In genomic region chr4:107921152-107921695, GRCm38 (mm10) we compare ENCODE assay signal across 8 mouse cellular contexts. TPM values are rescaled to one million over a fixed set of nuclear protein-coding genes. Genes with fewer than 3 reads are reported as not detected.
DNase-seq lines count a peak whose midpoint lies in the region; ATAC-seq lines count a peak whose summit lies in the region.

No protein-coding gene starts in this region.

- H3K4me3 ChIP-seq in heart, embryonic 16.5 days (ENCODE audit: low read length) = no peak overlapping the region
- H3K4me3 ChIP-seq in intestine, embryonic 16.5 days (ENCODE audit: low read length) = peak overlapping the region; percentile 88
- H3K4me3 ChIP-seq in liver, embryonic 16.5 days (ENCODE audit: low read depth, low read length) = peak overlapping the region; percentile 91
- no peak overlapping the region for H3K4me3 ChIP-seq in forebrain, embryonic 13.5 days

- no peaks in the 10 kb centered on the region for H3K36me3 ChIP-seq in heart, embryonic 16.5 days (ENCODE audit: control insufficient read depth, insufficient read depth)
- no peaks in the 10 kb centered on the region for H3K36me3 ChIP-seq in intestine, embryonic 16.5 days (ENCODE audit: control insufficient read depth, insufficient read depth, low read length)
- H3K36me3 ChIP-seq in liver, embryonic 16.5 days (ENCODE audit: control insufficient read depth, insufficient read depth) = no peaks in the 10 kb centered on the region
- 0 out of 2 replicates have a peak, but pooled peaks cover 5% of the 10 kb centered on the region for H3K36me3 ChIP-seq in forebrain, embryonic 13.5 days (ENCODE audit: poor library complexity, severe bottlenecking)

- ATAC-seq in heart, embryonic 16.5 days (replicated peaks; ENCODE audit: extremely low read depth, insufficient read depth, low FRiP score) = no peak
- peak; percentile 63 for ATAC-seq in intestine, embryonic 16.5 days
- ATAC-seq in liver, embryonic 16.5 days (ENCODE audit: low read depth) = peak; percentile 13; the same call in 1 of the 2 replicates
- ATAC-seq in forebrain, embryonic 13.5 days = no peak

- peaks cover 29% of the 10 kb centered on the region for H3K4me1 ChIP-seq in heart, embryonic 16.5 days (ENCODE audit: control insufficient read depth, insufficient read depth, low read length)
- peaks cover 22% of the 10 kb centered on the region for H3K4me1 ChIP-seq in intestine, embryonic 16.5 days (ENCODE audit: control insufficient read depth, insufficient read depth, low read length)
- peaks cover 30% of the 10 kb centered on the region for H3K4me1 ChIP-seq in liver, embryonic 16.5 days (ENCODE audit: control insufficient read depth, low read depth, low read length)
- peaks cover 16% of the 10 kb centered on the region for H3K4me1 ChIP-seq in forebrain, embryonic 13.5 days

- peak overlapping the region; percentile 56 for H3K27ac ChIP-seq in heart, embryonic 16.5 days (ENCODE audit: low read length)
- peak overlapping the region; percentile 93 for H3K27ac ChIP-seq in intestine, embryonic 16.5 days (ENCODE audit: low read length)
- H3K27ac ChIP-seq in liver, embryonic 16.5 days (ENCODE audit: low read length) = peak overlapping the region; percentile 87
- H3K27ac ChIP-seq in forebrain, embryonic 13.5 days = no peak overlapping the region

- H3K4me2 ChIP-seq in heart, embryonic 16.5 days (ENCODE audit: low read depth, low read length) = 0 out of 2 replicates have a peak overlapping the region, but pooled peaks have one; percentile 91
- peak overlapping the region; percentile 73 for H3K4me2 ChIP-seq in intestine, embryonic 16.5 days (ENCODE audit: low read depth, low read length)
- H3K4me2 ChIP-seq in liver, embryonic 16.5 days (ENCODE audit: low read depth, low read length) = peak overlapping the region; percentile 87
- H3K4me2 ChIP-seq in forebrain, embryonic 13.5 days = no peak overlapping the region

- no peaks in the 10 kb centered on the region for H3K9me3 ChIP-seq in heart, embryonic 16.5 days (replicated peaks; ENCODE audit: control insufficient read depth, low read length)
- H3K9me3 ChIP-seq in intestine, embryonic 16.5 days (ENCODE audit: control insufficient read depth, low read length) = no peaks in the 10 kb centered on the region
- H3K9me3 ChIP-seq in liver, embryonic 16.5 days (replicated peaks; ENCODE audit: control insufficient read depth, low read length) = no peaks in the 10 kb centered on the region
- H3K9me3 ChIP-seq in forebrain, embryonic 13.5 days (replicated peaks) = no peaks in the 10 kb centered on the region

- 35% methylated on average over 8 of the region's 8 CpGs for WGBS in heart, embryonic 16.5 days
- WGBS in intestine, embryonic 16.5 days = 41% methylated on average over 8 of the region's 8 CpGs
- 59% methylated on average over 8 of the region's 8 CpGs for WGBS in liver, embryonic 16.5 days (ENCODE audit: insufficient replicate concordance)
- WGBS in forebrain, embryonic 13.5 days = 87% methylated on average over 8 of the region's 8 CpGs

- H3K27me3 ChIP-seq in heart, embryonic 16.5 days (ENCODE audit: control insufficient read depth, insufficient read depth, low read length) = no peaks in the 10 kb centered on the region
- H3K27me3 ChIP-seq in intestine, embryonic 16.5 days (replicated peaks; ENCODE audit: control insufficient read depth, insufficient read depth, low read length) = no peaks in the 10 kb centered on the region
- H3K27me3 ChIP-seq in liver, embryonic 16.5 days (ENCODE audit: control insufficient read depth, insufficient read depth, low read depth, low read length) = no peaks in the 10 kb centered on the region
- no peaks in the 10 kb centered on the region for H3K27me3 ChIP-seq in forebrain, embryonic 13.5 days

- H3K9ac ChIP-seq in heart, embryonic 16.5 days (ENCODE audit: low read length) = no peak overlapping the region
- peak overlapping the region; percentile 97; the same call in 1 of the 2 replicates for H3K9ac ChIP-seq in intestine, embryonic 16.5 days (ENCODE audit: low read depth, low read length)
- peak overlapping the region; percentile 94 for H3K9ac ChIP-seq in liver, embryonic 16.5 days (ENCODE audit: low read depth, low read length)
- no peak overlapping the region for H3K9ac ChIP-seq in forebrain, embryonic 13.5 days

- no peak for DNase-seq in heart, adult 8-10 months (ENCODE audit: low spot score)
- peak; percentile 75 to 91 for DNase-seq in adrenal gland, adult (ENCODE audit: inconsistent age in 2 of 2, low spot score in 1 of 2)
- no peak for DNase-seq in urinary bladder, postnatal 4 days (ENCODE audit: low spot score in 2 of 2)
- no peak for DNase-seq in urinary bladder, postnatal 25 days (ENCODE audit: low spot score)

RNA-seq across cellular contexts. Expression of gene Cpt2, which starts 2.2 kb away (rescaled TPM):
- polyA plus RNA-seq in heart, embryonic 16.5 days (2015; fragmentation: Nextera tagmentation; extraction: Ambion mirVana) = 62.8 and 69.2 TPM in 2 replicates
- 100 to 1,000 TPM; 273 to 347 (median 313) TPM for total RNA-seq in heart, adult 8-10 months (2022)
- 142 and 155 TPM in 2 replicates for polyA plus RNA-seq in intestine, embryonic 16.5 days (2015; fragmentation: Nextera tagmentation; extraction: Ambion mirVana)
- 45.5 and 48.4 TPM in 2 replicates for polyA plus RNA-seq in liver, embryonic 16.5 days (2015; fragmentation: Nextera tagmentation; extraction: Ambion mirVana)
- polyA plus RNA-seq in forebrain, embryonic 13.5 days (2015; fragmentation: Nextera tagmentation; extraction: Ambion mirVana) = 19.4 and 19.8 TPM in 2 replicates

RNA-seq across cellular contexts. Expression of gene 0610037L13Rik, which starts 31.6 kb away (rescaled TPM):
- 95.2 and 99.1 TPM in 2 replicates for polyA plus RNA-seq in heart, embryonic 16.5 days (2015; fragmentation: Nextera tagmentation; extraction: Ambion mirVana)
- 10 to 100 TPM; 46.1 to 56.8 (median 50.3) TPM for total RNA-seq in heart, adult 8-10 months (2022)
- 87.7 and 93.8 TPM in 2 replicates for polyA plus RNA-seq in intestine, embryonic 16.5 days (2015; fragmentation: Nextera tagmentation; extraction: Ambion mirVana)
- polyA plus RNA-seq in liver, embryonic 16.5 days (2015; fragmentation: Nextera tagmentation; extraction: Ambion mirVana) = 30.7 TPM in 2 replicates
- polyA plus RNA-seq in forebrain, embryonic 13.5 days (2015; fragmentation: Nextera tagmentation; extraction: Ambion mirVana) = 116 and 118 TPM in 2 replicates

RNA-seq across cellular contexts. Expression of gene Magoh, which starts 41.7 kb away (rescaled TPM):
- 77.2 and 86.6 TPM in 2 replicates for polyA plus RNA-seq in heart, embryonic 16.5 days (2015; fragmentation: Nextera tagmentation; extraction: Ambion mirVana)
- total RNA-seq in heart, adult 8-10 months (2022) = 10 to 100 TPM; 39.3 to 42.4 (median 41.4) TPM
- polyA plus RNA-seq in intestine, embryonic 16.5 days (2015; fragmentation: Nextera tagmentation; extraction: Ambion mirVana) = 132 and 139 TPM in 2 replicates
- polyA plus RNA-seq in liver, embryonic 16.5 days (2015; fragmentation: Nextera tagmentation; extraction: Ambion mirVana) = 58.5 and 76.7 TPM in 2 replicates
- polyA plus RNA-seq in forebrain, embryonic 13.5 days (2015; fragmentation: Nextera tagmentation; extraction: Ambion mirVana) = 196 and 224 TPM in 2 replicates

RNA-seq across cellular contexts. Expression of gene Slc1a7, which starts 46.9 kb away (rescaled TPM):
- polyA plus RNA-seq in heart, embryonic 16.5 days (2015; fragmentation: Nextera tagmentation; extraction: Ambion mirVana) = 0.05 TPM in 1 of 2 replicates, not detected in the other
- total RNA-seq in heart, adult 8-10 months (2022) = under 1 TPM in 3 of 4 experiments, not detected in 1; 0.16 to 0.60 (median 0.41) TPM
- 0.12 and 0.15 TPM in 2 replicates for polyA plus RNA-seq in intestine, embryonic 16.5 days (2015; fragmentation: Nextera tagmentation; extraction: Ambion mirVana)
- not detected in 2 replicates for polyA plus RNA-seq in liver, embryonic 16.5 days (2015; fragmentation: Nextera tagmentation; extraction: Ambion mirVana)
- not detected in 2 replicates for polyA plus RNA-seq in forebrain, embryonic 13.5 days (2015; fragmentation: Nextera tagmentation; extraction: Ambion mirVana)

Comparison
In these comparisons a context has a peak if more than half of its experiments do, and no peak if none do; other contexts are left out.
1. ATAC-seq: peak in intestine, embryonic 16.5 days (single experiment) and liver, embryonic 16.5 days (single experiment); none in heart, embryonic 16.5 days (single experiment) and forebrain, embryonic 13.5 days (single experiment).
2. H3K4me3 ChIP-seq: peak in intestine, embryonic 16.5 days (single experiment) and liver, embryonic 16.5 days (single experiment); none in heart, embryonic 16.5 days (single experiment) and forebrain, embryonic 13.5 days (single experiment).
3. H3K9ac ChIP-seq: peak in intestine, embryonic 16.5 days (single experiment) and liver, embryonic 16.5 days (single experiment); none in heart, embryonic 16.5 days (single experiment) and forebrain, embryonic 13.5 days (single experiment).
4. DNase-seq: peak in adrenal gland, adult (2 of 2); none in heart, adult 8-10 months (single experiment), urinary bladder, postnatal 4 days (0 of 2) and urinary bladder, postnatal 25 days (single experiment).